In genomic region chr3:152469423-152470200, GRCm38 (mm10) we compare ENCODE assay signal across 17 mouse cellular contexts.
DNase-seq lines count a peak whose midpoint lies in the region; ATAC-seq and TF ChIP-seq lines count a peak whose summit lies in the region.
"Had no signal": no experiment of that assay in that cellular context is flagged by ENCODE, and none has a peak within 500 bp of the region (broad histone marks: within the 10 kb centered on the region; RNA-seq: fewer than 3 reads in every experiment).

No protein-coding gene starts in this region.

- H3K4me3 ChIP-seq in limb, embryonic 12.5 days (replicated peaks): no peak overlapping the region
- H3K4me3 ChIP-seq in limb, embryonic 10.5 days: no peak overlapping the region
- no peak overlapping the region for H3K4me3 ChIP-seq in limb, embryonic 13.5 days
- H3K4me3 ChIP-seq in left cerebral cortex, adult 2 months: no peak overlapping the region
- H3K4me3 ChIP-seq in hindbrain, embryonic 11.5 days (ENCODE audit: low read depth, low read length): no peak overlapping the region
- H3K4me3 ChIP-seq: embryonic facial prominence, embryonic 15.5 days; midbrain, embryonic 15.5 days had no signal

- H3K27ac ChIP-seq in limb, embryonic 12.5 days: 0 out of 2 replicates have a peak overlapping the region, but pooled peaks have one; percentile 59
- no peak overlapping the region for H3K27ac ChIP-seq in limb, embryonic 10.5 days
- H3K27ac ChIP-seq in limb, embryonic 13.5 days: peak overlapping the region; percentile 61; the same call in 1 of the 2 replicates
- no peak overlapping the region for H3K27ac ChIP-seq in left cerebral cortex, adult 2 months
- no peak overlapping the region for H3K27ac ChIP-seq in hindbrain, embryonic 11.5 days (ENCODE audit: low read depth, low read length)
- H3K27ac ChIP-seq: embryonic facial prominence, embryonic 15.5 days; liver, embryonic 14.5 days; midbrain, embryonic 15.5 days had no signal

- H3K9ac ChIP-seq in limb, embryonic 12.5 days (replicated peaks): no peak overlapping the region
- H3K9ac ChIP-seq in limb, embryonic 13.5 days: no peak overlapping the region
- no peak overlapping the region for H3K9ac ChIP-seq in hindbrain, embryonic 11.5 days (ENCODE audit: low read depth, low read length)
- H3K9ac ChIP-seq: embryonic facial prominence, embryonic 15.5 days; liver, embryonic 14.5 days; midbrain, embryonic 15.5 days had no signal

- WGBS in limb, embryonic 12.5 days: 64% methylated on average over 18 of the region's 18 CpGs
- 72% methylated on average over 18 of the region's 18 CpGs for WGBS in limb, embryonic 10.5 days
- WGBS in limb, embryonic 13.5 days: 61% methylated on average over 18 of the region's 18 CpGs
- WGBS in hindbrain, embryonic 11.5 days: 84% methylated on average over 18 of the region's 18 CpGs

- ATAC-seq in limb, embryonic 12.5 days (ENCODE audit: insufficient number of reproducible peaks, insufficient read depth, low FRiP score, low TSS enrichment, low read depth): no peak
- ATAC-seq in limb, embryonic 13.5 days (ENCODE audit: low FRiP score, low read depth): no peak
- no peak for ATAC-seq in hindbrain, embryonic 11.5 days (ENCODE audit: low FRiP score)
- ATAC-seq: forebrain, embryonic 16.5 days; midbrain, embryonic 15.5 days had no signal

- no peaks in the 10 kb centered on the region for H3K9me3 ChIP-seq in limb, embryonic 12.5 days
- no peaks in the 10 kb centered on the region for H3K9me3 ChIP-seq in limb, embryonic 10.5 days (replicated peaks)
- no peaks in the 10 kb centered on the region for H3K9me3 ChIP-seq in limb, embryonic 13.5 days
- no peaks in the 10 kb centered on the region for H3K9me3 ChIP-seq in hindbrain, embryonic 11.5 days (ENCODE audit: control insufficient read depth, low read length)
- H3K9me3 ChIP-seq: embryonic facial prominence, embryonic 15.5 days; G1E; midbrain, embryonic 15.5 days had no signal

- no peak for TF ChIP-seq CTCF in left cerebral cortex, adult 2 months (IDR thresholded peaks at IDR 0.05)

- peaks cover 19% of the 10 kb centered on the region for H3K4me1 ChIP-seq in limb, embryonic 12.5 days (replicated peaks)
- peaks cover 23% of the 10 kb centered on the region for H3K4me1 ChIP-seq in limb, embryonic 10.5 days
- peaks cover 23% of the 10 kb centered on the region for H3K4me1 ChIP-seq in limb, embryonic 13.5 days
- no peaks in the 10 kb centered on the region; the same call in 1 of the 2 replicates for H3K4me1 ChIP-seq in hindbrain, embryonic 11.5 days (replicated peaks; ENCODE audit: control insufficient read depth, insufficient read depth, low read length)
- H3K4me1 ChIP-seq: midbrain, embryonic 15.5 days had no signal

- H3K27me3 ChIP-seq in limb, embryonic 12.5 days: no peaks in the 10 kb centered on the region
- H3K27me3 ChIP-seq in limb, embryonic 10.5 days (ENCODE audit: low read depth, poor library complexity, severe bottlenecking): no peaks in the 10 kb centered on the region
- H3K27me3 ChIP-seq in limb, embryonic 13.5 days: no peaks in the 10 kb centered on the region
- H3K27me3 ChIP-seq in hindbrain, embryonic 11.5 days (ENCODE audit: control insufficient read depth, insufficient read depth, low read length): no peaks in the 10 kb centered on the region
- H3K27me3 ChIP-seq: embryonic facial prominence, embryonic 15.5 days; midbrain, embryonic 15.5 days had no signal

- DNase-seq in adrenal gland, adult 2 months: peak; percentile 19
- no peak for DNase-seq in adrenal gland, adult 8-10 months
- DNase-seq in limb, embryonic 10.5 days (ENCODE audit: low spot score): no peak
- peak; percentile 80 for DNase-seq in fibroblast of lung, adult 2 months (ENCODE audit: low read depth)
- DNase-seq in left cerebral cortex, adult 2 months (ENCODE audit: extremely low spot score in 1 of 2, low spot score in 2 of 2): no peak
- no peak for DNase-seq in hindbrain, embryonic 11.5 days (ENCODE audit: low spot score)
- DNase-seq: cerebellum, postnatal 10 days; lung, postnatal 14 days; right cerebral cortex, adult 18-20 months; thymus, adult 18-20 months had no signal

- H3K4me2 ChIP-seq in limb, embryonic 12.5 days: no peak overlapping the region
- H3K4me2 ChIP-seq in limb, embryonic 13.5 days (replicated peaks): no peak overlapping the region
- no peak overlapping the region for H3K4me2 ChIP-seq in hindbrain, embryonic 11.5 days (replicated peaks; ENCODE audit: low read depth, low read length)
- H3K4me2 ChIP-seq: embryonic facial prominence, embryonic 15.5 days; midbrain, embryonic 15.5 days had no signal

- intact Hi-C loops in left cerebral cortex, adult 2 months (cut with DNase I): no loop called here

- no peaks in the 10 kb centered on the region for H3K36me3 ChIP-seq in limb, embryonic 12.5 days
- no peaks in the 10 kb centered on the region for H3K36me3 ChIP-seq in limb, embryonic 10.5 days
- H3K36me3 ChIP-seq in limb, embryonic 13.5 days: no peaks in the 10 kb centered on the region
- H3K36me3 ChIP-seq in hindbrain, embryonic 11.5 days (ENCODE audit: control insufficient read depth, insufficient read depth, low read length): no peaks in the 10 kb centered on the region
- H3K36me3 ChIP-seq: embryonic facial prominence, embryonic 15.5 days; G1E; midbrain, embryonic 15.5 days had no signal

Comparison
In these comparisons a context has a peak if more than half of its experiments do, and no peak if none do; other contexts are left out.
1. DNase-seq: peak in adrenal gland, adult 2 months (single experiment) and fibroblast of lung, adult 2 months (single experiment); none in adrenal gland, adult 8-10 months (single experiment), limb, embryonic 10.5 days (single experiment), left cerebral cortex, adult 2 months (0 of 2) and hindbrain, embryonic 11.5 days (single experiment).
2. H3K27ac ChIP-seq: peak in limb, embryonic 12.5 days (single experiment) and limb, embryonic 13.5 days (single experiment); none in limb, embryonic 10.5 days (single experiment), left cerebral cortex, adult 2 months (single experiment) and hindbrain, embryonic 11.5 days (single experiment).